Mouse (Mus musculus) CH12.LX (cell line): ENCODE measurements around the gene Ptx3. TPM values are rescaled to one million over a fixed set of nuclear protein-coding genes. Genes with fewer than 3 reads are reported as not detected.
"Not testable (repeated sequence)": the region's sequence is repeated elsewhere in the genome, so short reads cannot be mapped to it uniquely, and the experiment has no call there.

ENCODE experiments used
- DNase-seq: peaks from one replicate; pipeline ENCODE4 v3.0.0-alpha.2; 2013; ENCODE audit errors: extremely low read depth
- H3K27ac ChIP-seq: 2 replicates; pipeline ENCODE4 v1.5.1; 2012; ENCODE audit warnings: low read depth, mild to moderate bottlenecking, control low read depth, moderate library complexity; ENCODE audit not compliant: insufficient read depth
- H3K27me3 ChIP-seq: replicated peaks from 2 replicates; pipeline ENCODE3; 2012; ENCODE audit warnings: inconsistent platforms
- H3K36me3 ChIP-seq, 2 experiments: replicated peaks in 1 of 2; 2 replicates each; pipeline versions ENCODE3 to v1.6.1; 2012; ENCODE audit warnings: inconsistent platforms in 1 of 2, low read length in 1 of 2, mild to moderate bottlenecking in 1 of 2, mixed read lengths in 1 of 2, moderate library complexity in 1 of 2; ENCODE audit not compliant: control insufficient read depth in 1 of 2, insufficient read depth in 1 of 2
- H3K4me1 ChIP-seq, 2 experiments: 2 replicates each; pipeline ENCODE4 v1.6.1; 2012; ENCODE audit warnings: inconsistent platforms in 1 of 2, moderate library complexity in 1 of 2; ENCODE audit not compliant: insufficient read depth in 2 of 2, control insufficient read depth in 1 of 2
- H3K4me2 ChIP-seq: 2 replicates; pipeline ENCODE4 v1.6.1; 2012; ENCODE audit warnings: low read depth, mild to moderate bottlenecking, control low read depth; ENCODE audit not compliant: poor library complexity, insufficient read depth, severe bottlenecking
- H3K4me3 ChIP-seq, 3 experiments: fragments of 150-350 bp in 1 of 3; sonication (generic) in 1 of 3; replicated peaks in 1 of 3; 2 replicates each; pipeline versions ENCODE3 to v1.5.1; 2011 to 2012; ENCODE audit warnings: low read depth in 2 of 3, low read length in 2 of 3, mild to moderate bottlenecking in 2 of 3, moderate library complexity in 2 of 3, control low read depth in 1 of 3, improper control_type of control experiment in 1 of 3, inconsistent platforms in 1 of 3, mixed read lengths in 1 of 3; ENCODE audit not compliant: poor library complexity in 1 of 3
- H3K79me2 ChIP-seq: replicated peaks from 2 replicates; pipeline ENCODE4 v1.6.1; 2012; ENCODE audit warnings: mild to moderate bottlenecking, moderate library complexity; ENCODE audit not compliant: control insufficient read depth, poor library complexity, insufficient read depth, severe bottlenecking; ENCODE audit errors: extremely low read depth
- H3K9ac ChIP-seq: 2 replicates; pipeline ENCODE4 v1.6.1; 2012; ENCODE audit warnings: low read depth, mild to moderate bottlenecking, control low read depth, moderate library complexity; ENCODE audit not compliant: insufficient read depth
- H3K9me3 ChIP-seq: replicated peaks from 2 replicates; pipeline ENCODE3; 2012; ENCODE audit warnings: low read length, inconsistent platforms, mixed read lengths
- BHLHE40 ChIP-seq: IDR thresholded peaks from 2 replicates; pipeline ENCODE4 v1.6.1; 2011; ENCODE audit warnings: mild to moderate bottlenecking, low read depth, low read length, improper control_type of control experiment
- CHD2 ChIP-seq: IDR thresholded peaks from 2 replicates; pipeline ENCODE4 v1.6.1; 2011; ENCODE audit warnings: low read length, improper control_type of control experiment
- CTCF ChIP-seq, 2 experiments: IDR thresholded peaks in 1 of 2; conservative IDR thresholded peaks in 1 of 2; 2 replicates each; pipeline ENCODE4 v1.5.1; 2011 to 2012; ENCODE audit warnings: low read depth in 2 of 2, low read length in 2 of 2, improper control_type of control experiment in 1 of 2, inconsistent platforms in 1 of 2, mild to moderate bottlenecking in 1 of 2, moderate library complexity in 1 of 2
- ELF1 ChIP-seq: IDR thresholded peaks from 2 replicates; pipeline ENCODE4 v1.6.1; 2014; ENCODE audit warnings: low read depth, mild to moderate bottlenecking, inconsistent platforms, low read length, improper control_type of control experiment
- GABPA ChIP-seq: IDR thresholded peaks from 2 replicates; pipeline ENCODE4 v1.6.1; 2012; ENCODE audit warnings: low read depth, low read length, improper control_type of control experiment, inconsistent platforms; ENCODE audit not compliant: insufficient replicate concordance
- IRF4 ChIP-seq: IDR thresholded peaks from 2 replicates; pipeline ENCODE4 v1.6.1; 2014; ENCODE audit warnings: low read depth, mild to moderate bottlenecking, inconsistent platforms, low read length, improper control_type of control experiment
- MAFK ChIP-seq: IDR thresholded peaks from 2 replicates; pipeline ENCODE4 v1.6.1; 2011; ENCODE audit warnings: low read length, improper control_type of control experiment; ENCODE audit not compliant: insufficient replicate concordance
- MEF2A ChIP-seq: IDR thresholded peaks from 2 replicates; pipeline ENCODE4 v1.6.1; 2014; ENCODE audit warnings: low read depth, mild to moderate bottlenecking, inconsistent platforms, low read length, improper control_type of control experiment, borderline replicate concordance
- NELFE ChIP-seq: IDR thresholded peaks from 2 replicates; pipeline ENCODE4 v1.6.1; 2011; ENCODE audit warnings: low read depth, low read length, improper control_type of control experiment
- NRF1 ChIP-seq: IDR thresholded peaks from 2 replicates; pipeline ENCODE4 v1.6.1; 2014; ENCODE audit warnings: low read depth, mild to moderate bottlenecking, inconsistent platforms, low read length, improper control_type of control experiment, moderate library complexity
- PAX5 ChIP-seq: IDR thresholded peaks from 2 replicates; pipeline ENCODE4 v1.6.1; 2012; ENCODE audit warnings: low read length, inconsistent platforms, mixed read lengths
- POLR2A ChIP-seq: IDR thresholded peaks from 2 replicates; pipeline ENCODE4 v1.6.1; 2011; ENCODE audit warnings: low read depth, mild to moderate bottlenecking, improper control_type of control experiment, low read length
- POLR2AphosphoS2 ChIP-seq: IDR thresholded peaks from 2 replicates; pipeline ENCODE4 v1.6.1; 2011; ENCODE audit warnings: low read depth, low read length, improper control_type of control experiment
- RAD21 ChIP-seq: IDR thresholded peaks from 2 replicates; pipeline ENCODE4 v1.6.1; 2011; ENCODE audit warnings: low read depth, mild to moderate bottlenecking, low read length, improper control_type of control experiment, moderate library complexity
- SIN3A ChIP-seq: IDR thresholded peaks from 2 replicates; pipeline ENCODE4 v1.6.1; 2012; ENCODE audit warnings: low read length, improper control_type of control experiment, inconsistent platforms
- SMC3 ChIP-seq: IDR thresholded peaks from 2 replicates; pipeline ENCODE4 v1.6.1; 2011; ENCODE audit warnings: low read depth, low read length, improper control_type of control experiment
- ZC3H11A ChIP-seq: IDR thresholded peaks from 2 replicates; pipeline ENCODE4 v1.6.1; 2012; ENCODE audit warnings: low read depth, mild to moderate bottlenecking, inconsistent platforms, low read length, improper control_type of control experiment
- ZMIZ1 ChIP-seq: IDR thresholded peaks from 2 replicates; pipeline ENCODE4 v1.6.1; 2012; ENCODE audit warnings: low read depth, mild to moderate bottlenecking, inconsistent platforms, low read length, improper control_type of control experiment
- ZNF384 ChIP-seq: IDR thresholded peaks from 2 replicates; pipeline ENCODE4 v1.6.1; 2012; ENCODE audit warnings: low read depth, low read length, improper control_type of control experiment, inconsistent platforms
- dilution Hi-C: fragments of 300-500 bp; cut with MboI; formaldehyde crosslinking; loops from 2 replicates; pipeline ENCODE4 v1.14.3; 2020; ENCODE audit warnings: low sequenced_read_pairs; ENCODE audit not compliant: extremely low pct_unique_long_range_greater_than_20kb, extremely low pct_ligation_motif_present
- in situ Hi-C: fragments of 300-500 bp; cut with MboI; formaldehyde crosslinking; loops from 3 replicates; pipeline ENCODE4 v1.14.3; 2019; ENCODE audit warnings: low sequenced_read_pairs, low pct_ligation_motif_present, low pct_unique_long_range_greater_than_20kb, mixed read lengths
- polyA plus RNA-seq: library from polyadenylated mRNA; unstranded; fragments of >175 nt; gene quantifications from 2 replicates; pipeline ENCODE4 v1.2.1, GENCODE M21; 2012; ENCODE audit warnings: low read depth; ENCODE audit not compliant: insufficient read length
- total RNA-seq, 2 experiments: library from RNA; depleted of rRNA; stranded (reverse); fragments of 300-350 nt in 1 of 2; fragments of >200 nt in 1 of 2; gene quantifications; 2 replicates each; pipeline ENCODE4 v1.2.3; 2012 to 2014

Ptx3 gene
- total and polyA plus RNA-seq, 3 experiments, result not detected

- H3K79me2 ChIP-seq, result no peaks in the 10 kb centered on the region
- no peaks in the 10 kb centered on the region for H3K27me3 ChIP-seq
- H3K4me1 ChIP-seq, result peaks cover 0 to 4% of the 10 kb centered on the region in 2 experiments; a peak in 2 of 4 replicates
- peaks cover 5% of the 10 kb centered on the region for H3K9me3 ChIP-seq
- no peak overlapping the region for H3K4me3 ChIP-seq
- TF ChIP-seq ZMIZ1 (no peak), SIN3A (no peak), NRF1 (no peak), IRF4 (no peak), NELFE (no peak), CHD2 (no peak), GABPA (no peak), BHLHE40 (no peak), MEF2A (no peak), MAFK (no peak), POLR2AphosphoS2 (no peak), POLR2A (no peak), PAX5 (no peak), ELF1 (no peak), RAD21 (no peak)
- DNase-seq, result no peak
- H3K4me2 ChIP-seq, result no peak overlapping the region
- no peaks in the 10 kb centered on the region for H3K36me3 ChIP-seq
- in situ Hi-C loops (no loop called here), dilution Hi-C loops (no loop called here)
- no peak overlapping the region for H3K9ac ChIP-seq
- H3K27ac ChIP-seq, result no peak overlapping the region
Observed at GRCm38 (mm10) chr3:66224931-66225537, 5.3 kb downstream of the Ptx3 start.

DNA sequence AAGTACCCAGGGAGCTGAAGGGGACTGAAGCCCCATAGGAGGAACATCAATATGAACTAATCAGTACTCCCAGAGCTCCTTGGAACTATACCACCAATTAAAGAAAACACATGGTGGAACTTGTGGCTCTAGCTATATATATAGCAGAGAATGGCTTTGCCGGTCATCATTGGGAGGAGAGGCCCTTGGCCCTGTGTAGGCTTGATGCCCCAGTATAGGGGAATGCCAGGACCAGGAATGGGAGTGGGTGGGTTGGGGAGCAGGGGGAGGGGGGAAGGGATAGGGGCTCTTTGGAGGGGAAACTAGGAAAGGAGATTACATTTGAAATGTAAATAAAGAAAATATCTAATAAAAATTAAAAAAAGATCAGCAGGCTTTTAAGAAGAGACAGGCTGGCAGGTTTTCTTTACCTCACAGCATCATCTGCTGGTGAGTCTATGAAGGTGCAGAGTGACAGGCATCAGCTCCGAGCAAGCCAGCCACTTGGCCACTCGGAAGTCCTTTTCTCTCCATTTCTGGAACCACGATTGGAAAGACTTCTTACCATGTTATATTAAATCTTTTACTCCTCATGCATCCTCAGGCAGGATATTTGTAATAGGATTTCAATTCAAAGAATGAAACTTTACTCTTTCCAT is 16.6 kb downstream of the Ptx3 start:
- H3K27ac ChIP-seq, H3K4me1 ChIP-seq, H3K27me3 ChIP-seq, H3K9ac ChIP-seq, H3K4me3 ChIP-seq, H3K4me2 ChIP-seq, H3K79me2 ChIP-seq, dilution Hi-C loops: not testable (repeated sequence)
- DNase-seq, result peak; percentile 28
- TF ChIP-seq NELFE (peak; percentile 20; the same call in 1 of the 2 replicates), ZC3H11A (peak; percentile 70), SMC3 (peak; percentile 86), ZNF384 (peak; percentile 25; the same call in 1 of the 2 replicates), CTCF (conservative IDR thresholded peaks at IDR 0.05 in 1 of 2, IDR thresholded peaks at IDR 0.05 in 1 of 2; ENCODE audit: low read depth in 2 of 2, low read length in 2 of 2) (peak; percentile 86 to 91), RAD21 (peak; percentile 85)
- TF ChIP-seq, all 38 proteins: peak for 6; not testable (repeated sequence) for 32
- H3K9me3 ChIP-seq, H3K36me3 ChIP-seq: not testable (repeated sequence)
- in situ Hi-C loops, result loop anchor here (10.0 kb wide), 1 partner anchor 232 kb away; no protein-coding TSS in a partner anchor
